Mouse (Mus musculus): ENCODE results near the gene Maml2. TPM values are rescaled to one million over a fixed set of nuclear protein-coding genes. Genes with fewer than 3 reads are reported as not detected.

Maml2 gene
- polyA plus RNA-seq, 1 experiment from 2014 or later = 6.2 TPM

DNA sequence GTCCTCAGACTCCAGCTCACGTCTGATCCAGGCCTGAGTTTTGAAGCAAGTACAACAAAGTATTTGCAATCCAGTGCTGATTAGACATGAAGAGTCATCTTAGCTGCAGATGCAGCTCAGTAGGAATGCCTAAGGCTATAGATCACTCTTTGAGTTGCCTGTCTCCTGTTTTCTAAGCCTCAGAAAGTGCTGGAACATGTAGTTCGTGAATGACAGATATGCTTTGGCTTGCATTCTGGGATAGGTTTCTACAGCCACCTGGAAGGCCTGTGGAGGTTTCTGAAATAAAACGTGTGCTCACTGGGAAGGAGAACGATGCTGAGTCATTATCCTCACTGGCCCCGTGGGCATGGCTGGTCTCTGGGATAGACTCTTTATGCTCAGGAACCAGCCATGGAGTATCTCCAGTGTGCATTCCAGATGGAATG lies 16.8 kb downstream of the Maml2 start:
- no peak overlapping the region for H3K4me2 ChIP-seq (replicated peaks)
- 73% methylated on average over 5 of the region's 5 CpGs for WGBS
- no peak overlapping the region for H3K9ac ChIP-seq
- H3K4me3 ChIP-seq (replicated peaks) = no peak overlapping the region
- H3K27me3 ChIP-seq (replicated peaks) = no peaks in the 10 kb centered on the region
- H3K4me1 ChIP-seq (replicated peaks) = no peaks in the 10 kb centered on the region
- no peaks in the 10 kb centered on the region for H3K36me3 ChIP-seq
- H3K27ac ChIP-seq = no peak overlapping the region
- no peak for ATAC-seq
- no peaks in the 10 kb centered on the region for H3K9me3 ChIP-seq

DNA sequence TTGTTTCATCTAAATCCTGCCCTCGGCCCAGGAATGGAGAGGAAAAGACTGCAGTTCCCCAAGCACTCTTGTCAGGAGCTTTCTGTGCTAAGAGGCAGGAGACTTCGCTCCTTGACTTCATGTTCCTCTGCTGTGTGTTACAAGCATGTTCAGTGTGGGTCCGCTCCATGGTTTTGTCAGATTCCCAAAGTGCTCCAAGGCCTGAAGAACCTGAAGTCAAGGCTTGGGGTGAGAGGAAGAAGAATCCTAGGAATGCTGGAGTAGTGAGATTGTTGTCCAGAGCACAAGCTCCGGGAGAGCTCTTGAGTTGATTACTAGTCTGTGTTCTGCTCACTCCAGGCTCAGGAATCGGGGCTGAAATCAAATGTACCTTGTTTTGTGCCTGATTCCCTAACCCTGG lies 17.6 kb downstream of the Maml2 start:
- no peaks in the 10 kb centered on the region for H3K9me3 ChIP-seq
- no peaks in the 10 kb centered on the region for H3K4me1 ChIP-seq (replicated peaks)
- H3K27ac ChIP-seq = no peak overlapping the region
- no peak overlapping the region for H3K4me3 ChIP-seq (replicated peaks)
- no peak overlapping the region for H3K9ac ChIP-seq
- WGBS = 63% methylated on average over 5 of the region's 5 CpGs
- H3K4me2 ChIP-seq (replicated peaks) = no peak overlapping the region
- no peaks in the 10 kb centered on the region for H3K27me3 ChIP-seq (replicated peaks)
- no peak for ATAC-seq
- no peaks in the 10 kb centered on the region for H3K36me3 ChIP-seq

DNA sequence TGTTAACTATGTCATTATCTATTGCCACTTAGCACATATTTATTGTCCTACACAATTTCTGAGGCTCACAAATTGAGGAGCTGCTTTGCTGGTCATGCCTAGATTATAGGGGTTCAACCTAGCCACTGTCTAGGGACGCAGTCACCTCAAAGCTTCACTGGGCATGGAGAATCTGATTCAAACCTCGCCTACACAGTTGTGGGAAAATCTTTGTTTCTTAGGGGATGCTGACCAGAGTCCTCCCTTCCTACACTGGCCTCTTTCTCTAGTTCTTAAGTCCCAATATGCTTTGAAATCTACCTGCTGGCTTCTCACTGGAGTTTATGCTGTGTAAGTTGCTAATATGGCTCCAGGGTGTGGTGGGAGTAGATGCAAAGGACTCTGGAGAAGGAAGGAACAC lies 21.8 kb downstream of the Maml2 start:
- Histone ChIP-seq H3K27me3 (replicated peaks) (no peaks in the 10 kb centered on the region), H3K27ac (no peak overlapping the region), H3K36me3 (no peaks in the 10 kb centered on the region), H3K9me3 (no peaks in the 10 kb centered on the region), H3K9ac (no peak overlapping the region), H3K4me1 (replicated peaks) (peaks cover 7% of the 10 kb centered on the region; the same call in 1 of the 2 replicates), H3K4me2 (replicated peaks) (no peak overlapping the region), H3K4me3 (replicated peaks) (no peak overlapping the region)
- no peak for ATAC-seq
- 96% methylated on average over 2 of the region's 2 CpGs for WGBS

DNA sequence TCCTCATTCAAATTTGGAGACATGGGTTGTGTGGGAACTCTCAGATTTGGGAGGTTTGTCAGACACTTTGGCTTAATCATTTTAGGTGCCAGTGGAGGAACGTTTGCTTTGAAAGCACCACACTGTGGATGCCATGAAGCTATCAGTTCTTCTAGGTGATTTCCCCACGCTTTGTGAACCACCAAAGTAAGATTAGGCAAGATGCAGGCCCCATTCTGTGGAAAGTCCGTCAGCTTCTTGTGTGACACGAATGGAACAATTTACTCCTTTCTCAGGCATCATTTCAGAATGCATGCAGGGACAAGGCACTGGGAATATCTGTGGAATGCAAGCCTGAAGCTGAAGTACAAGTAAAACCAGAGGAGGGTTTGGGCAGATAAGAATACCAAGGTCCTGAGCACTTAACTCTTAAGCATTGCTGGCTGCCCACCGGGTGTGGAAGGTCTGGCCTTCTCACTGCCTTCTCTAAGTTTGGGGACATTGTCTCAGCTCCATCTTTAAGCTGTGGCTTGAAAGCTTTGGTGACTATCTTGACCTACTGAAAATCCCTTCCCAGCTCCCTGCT lies 23.1 kb downstream of the Maml2 start:
- Histone ChIP-seq H3K36me3 (no peaks in the 10 kb centered on the region), H3K4me3 (replicated peaks) (no peak overlapping the region), H3K27me3 (replicated peaks) (no peaks in the 10 kb centered on the region), H3K27ac (no peak overlapping the region), H3K4me1 (replicated peaks) (peaks cover 7% of the 10 kb centered on the region; the same call in 1 of the 2 replicates), H3K9me3 (no peaks in the 10 kb centered on the region), H3K9ac (no peak overlapping the region), H3K4me2 (replicated peaks) (no peak overlapping the region)
- ATAC-seq = no peak
- 83% methylated on average over 5 of the region's 5 CpGs for WGBS

DNA sequence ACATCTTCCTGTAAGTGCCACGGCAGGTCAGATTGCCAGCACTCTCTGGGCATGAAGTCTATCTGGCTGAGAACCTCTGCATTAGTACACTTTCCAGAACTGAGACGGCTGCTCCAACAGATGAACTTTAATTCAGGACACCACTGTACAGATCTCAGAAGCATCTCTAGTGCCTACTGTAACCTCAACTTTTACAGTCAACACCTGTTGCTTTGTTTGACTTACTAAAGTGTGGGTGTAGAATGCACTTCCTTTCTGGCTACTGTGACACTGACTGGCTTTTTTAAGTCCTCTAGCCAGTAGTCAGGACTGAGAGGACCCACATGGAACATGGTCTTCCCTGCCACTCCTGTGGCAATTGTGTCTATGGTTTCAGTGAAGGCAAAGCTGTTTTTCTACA lies 25.3 kb downstream of the Maml2 start:
- Histone ChIP-seq H3K27me3 (replicated peaks) (no peaks in the 10 kb centered on the region), H3K36me3 (no peaks in the 10 kb centered on the region), H3K27ac (no peak overlapping the region), H3K4me1 (replicated peaks) (peaks cover 7% of the 10 kb centered on the region; the same call in 1 of the 2 replicates), H3K9me3 (no peaks in the 10 kb centered on the region), H3K4me3 (replicated peaks) (no peak overlapping the region), H3K9ac (no peak overlapping the region), H3K4me2 (replicated peaks) (no peak overlapping the region)
- ATAC-seq = no peak
- 54% methylated on average over 2 of the region's 2 CpGs for WGBS

DNA sequence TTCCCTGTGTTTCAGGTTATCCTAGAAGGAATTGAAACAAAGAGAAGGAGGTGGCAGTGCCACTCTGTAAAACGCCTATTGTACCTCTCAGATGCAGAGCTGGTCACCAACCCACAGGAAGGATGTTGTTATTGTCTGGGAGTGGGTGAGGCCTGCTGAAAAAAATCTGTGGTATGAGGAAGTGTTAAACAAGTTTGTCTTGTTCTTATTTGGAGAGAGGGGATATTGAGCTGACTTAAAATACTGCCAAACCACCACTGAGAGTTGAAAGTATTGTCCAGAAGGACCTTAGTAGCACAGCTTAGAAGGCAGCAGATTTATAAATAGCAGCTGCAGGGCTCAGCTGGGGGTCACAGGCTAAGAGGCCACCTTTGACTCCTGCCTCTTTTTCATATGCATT lies 25.9 kb downstream of the Maml2 start:
- peak; percentile 39 for ATAC-seq
- Histone ChIP-seq H3K4me2 (replicated peaks) (no peak overlapping the region), H3K27ac (0 out of 2 replicates have a peak overlapping the region, but pooled peaks have one; percentile 17), H3K36me3 (no peaks in the 10 kb centered on the region), H3K4me1 (replicated peaks) (peaks cover 7% of the 10 kb centered on the region; the same call in 1 of the 2 replicates), H3K27me3 (replicated peaks) (no peaks in the 10 kb centered on the region), H3K9ac (no peak overlapping the region), H3K4me3 (replicated peaks) (no peak overlapping the region), H3K9me3 (no peaks in the 10 kb centered on the region)
- WGBS = 19% methylated on average over 1 of the region's 1 CpGs

DNA sequence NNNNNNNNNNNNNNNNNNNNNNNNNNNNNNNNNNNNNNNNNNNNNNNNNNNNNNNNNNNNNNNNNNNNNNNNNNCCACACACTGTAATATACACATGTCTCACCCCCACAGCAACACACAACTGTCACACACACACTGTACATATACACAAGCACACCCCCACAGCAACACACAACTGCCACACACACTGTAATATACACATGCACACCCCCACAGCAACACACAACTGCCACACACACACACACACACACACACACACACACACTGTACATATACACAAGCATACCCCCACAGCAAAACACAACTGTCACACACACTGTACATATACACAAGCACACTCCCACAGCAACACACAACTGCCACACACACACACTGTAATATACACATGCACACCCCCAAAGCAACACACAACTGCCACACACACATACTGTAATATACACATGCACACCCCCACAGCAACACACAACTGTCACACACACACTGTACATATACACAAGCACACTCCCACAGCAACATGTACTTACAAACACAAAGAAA lies 116.5 kb downstream of the Maml2 start:
- Histone ChIP-seq H3K36me3 (no peaks in the 10 kb centered on the region), H3K27me3 (replicated peaks) (no peaks in the 10 kb centered on the region), H3K4me2 (replicated peaks) (no peak overlapping the region), H3K9me3 (no peaks in the 10 kb centered on the region), H3K9ac (no peak overlapping the region), H3K27ac (no peak overlapping the region), H3K4me3 (replicated peaks) (no peak overlapping the region), H3K4me1 (replicated peaks) (no peaks in the 10 kb centered on the region)
- no peak for ATAC-seq

DNA sequence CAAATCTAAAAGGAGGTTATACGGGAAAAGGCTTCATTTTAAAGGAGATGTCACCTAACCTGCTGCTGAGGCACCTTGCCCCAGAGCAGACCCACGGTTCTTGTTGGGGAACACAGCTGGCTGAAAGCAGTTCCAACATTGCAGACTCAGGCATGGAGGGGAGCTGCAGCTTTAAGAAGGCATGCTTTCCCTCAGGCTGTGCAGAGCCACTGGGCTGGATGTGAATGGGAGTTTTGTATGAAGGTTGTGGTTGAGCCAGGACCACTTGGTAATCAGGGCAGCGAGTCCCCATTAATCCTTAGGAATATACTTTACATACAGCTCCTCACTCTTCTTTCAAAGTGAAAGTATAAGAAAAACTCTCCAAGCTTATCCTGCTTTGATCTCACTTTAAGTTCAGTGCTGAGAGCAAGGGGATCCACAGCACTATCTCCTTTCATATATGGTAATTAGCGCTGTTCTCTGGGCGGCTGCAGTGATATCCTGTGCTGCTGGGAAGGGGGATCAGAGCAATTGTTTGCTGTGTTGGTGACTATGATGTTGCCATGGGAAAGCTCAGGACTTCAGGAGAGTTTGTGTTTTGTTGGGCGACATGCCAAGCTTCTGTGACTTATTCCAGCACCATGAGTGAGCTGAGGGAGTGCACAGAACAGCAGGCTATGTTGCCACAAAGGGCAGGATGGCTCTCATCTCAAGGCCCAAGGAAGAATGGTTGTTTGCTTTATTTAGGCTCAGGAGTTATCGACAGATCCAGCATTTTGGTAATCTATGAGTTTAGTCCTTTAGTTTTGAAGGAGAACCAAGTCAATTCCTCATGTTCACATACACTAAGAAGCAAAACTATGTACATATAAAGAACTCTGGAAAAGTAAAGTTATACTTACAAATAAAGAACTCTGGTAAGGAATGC lies 127.5 kb downstream of the Maml2 start:
- 28% methylated on average over 7 of the region's 7 CpGs for WGBS
- Histone ChIP-seq H3K9ac (no peak overlapping the region), H3K4me2 (replicated peaks) (peak overlapping the region; percentile 25), H3K4me3 (replicated peaks) (no peak overlapping the region), H3K9me3 (no peaks in the 10 kb centered on the region), H3K27ac (0 out of 2 replicates have a peak overlapping the region, but pooled peaks have one; percentile 9), H3K36me3 (no peaks in the 10 kb centered on the region), H3K27me3 (replicated peaks) (no peaks in the 10 kb centered on the region), H3K4me1 (replicated peaks) (0 out of 2 replicates have a peak, but pooled peaks cover 3% of the 10 kb centered on the region)
- peak; percentile 84 for ATAC-seq

DNA sequence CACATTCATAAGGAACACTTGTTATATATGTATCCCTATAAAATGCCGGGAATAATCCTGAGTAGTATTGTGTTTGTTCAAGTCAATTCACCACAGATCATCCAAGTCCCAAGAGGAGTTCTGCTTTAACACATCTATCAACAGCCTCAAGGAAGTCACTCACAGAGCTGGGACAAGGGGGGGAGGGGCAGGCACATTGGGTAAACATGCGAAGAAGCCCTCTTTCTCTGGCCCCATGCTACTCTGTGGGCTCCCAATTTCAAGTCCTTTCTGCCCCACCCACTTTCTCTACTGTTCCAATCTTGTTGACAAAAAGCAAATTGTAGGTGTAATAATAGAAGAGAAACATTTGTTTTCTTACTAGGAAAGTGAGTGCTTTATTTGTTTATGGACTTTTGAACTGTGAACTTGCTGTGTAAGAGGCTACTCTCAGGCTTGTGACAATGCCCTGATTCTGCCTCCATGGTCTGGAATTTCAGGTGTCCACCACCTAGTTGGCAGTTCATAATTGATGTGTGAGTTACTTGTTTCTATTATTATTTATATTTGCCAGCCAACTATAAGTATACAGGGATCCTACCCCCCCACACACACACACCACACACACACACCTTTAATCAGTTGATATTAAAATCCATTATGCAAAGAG lies 131.8 kb downstream of the Maml2 start:
- WGBS = 51% methylated on average over 2 of the region's 2 CpGs
- H3K9ac ChIP-seq = no peak overlapping the region
- H3K9me3 ChIP-seq = no peaks in the 10 kb centered on the region
- ATAC-seq = no peak
- no peak overlapping the region for H3K4me2 ChIP-seq (replicated peaks)
- H3K36me3 ChIP-seq = no peaks in the 10 kb centered on the region
- no peaks in the 10 kb centered on the region for H3K27me3 ChIP-seq (replicated peaks)
- no peak overlapping the region for H3K4me3 ChIP-seq (replicated peaks)
- H3K4me1 ChIP-seq (replicated peaks) = 0 out of 2 replicates have a peak, but pooled peaks cover 3% of the 10 kb centered on the region
- no peak overlapping the region for H3K27ac ChIP-seq

DNA sequence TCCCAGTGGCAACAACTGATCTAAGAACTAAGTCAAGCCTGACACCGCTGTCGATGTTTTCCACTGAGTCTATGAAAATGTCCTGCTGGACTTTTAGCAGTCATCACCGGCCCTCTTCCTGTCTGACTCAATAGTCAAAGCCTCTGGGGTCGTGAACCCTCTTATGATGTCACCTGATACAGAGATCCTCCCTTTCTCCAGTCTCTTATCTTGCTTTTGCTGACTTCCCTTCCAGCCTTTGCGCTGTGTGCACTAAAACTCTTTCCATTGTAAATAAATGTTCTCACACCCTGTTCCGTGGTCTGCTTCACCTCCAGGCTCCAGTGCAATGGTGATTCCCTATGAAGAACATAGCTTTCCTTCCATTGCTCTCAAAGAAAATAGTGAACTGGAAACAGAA lies 132.5 kb downstream of the Maml2 start:
- Histone ChIP-seq H3K4me3 (replicated peaks) (no peak overlapping the region), H3K27ac (no peak overlapping the region), H3K9me3 (no peaks in the 10 kb centered on the region), H3K27me3 (replicated peaks) (no peaks in the 10 kb centered on the region), H3K9ac (no peak overlapping the region), H3K4me2 (replicated peaks) (no peak overlapping the region), H3K4me1 (replicated peaks) (no peaks in the 10 kb centered on the region), H3K36me3 (no peaks in the 10 kb centered on the region)
- ATAC-seq = peak; percentile 71; the same call in 1 of the 2 replicates
- WGBS = 52% methylated on average over 6 of the region's 6 CpGs

DNA sequence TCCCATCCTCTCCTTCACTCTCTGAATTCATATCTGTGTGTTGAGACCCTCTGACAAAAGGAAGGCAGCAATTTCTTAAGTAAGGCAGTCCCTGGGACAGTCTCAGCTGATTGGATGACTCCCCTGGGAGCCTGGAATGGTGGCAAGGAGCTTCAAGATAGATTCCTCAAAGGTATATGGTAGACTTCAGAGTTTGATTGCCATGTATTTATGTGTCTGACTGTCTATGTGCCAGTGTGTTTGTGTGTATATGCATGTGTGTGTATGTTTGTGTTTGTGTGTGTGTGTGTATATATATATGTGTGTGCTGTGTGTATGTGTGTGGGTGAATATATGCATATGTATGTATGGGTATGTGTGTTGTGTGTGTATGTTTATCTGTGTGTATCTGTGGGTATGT lies 133.0 kb downstream of the Maml2 start:
- no peaks in the 10 kb centered on the region for H3K36me3 ChIP-seq
- H3K4me2 ChIP-seq (replicated peaks) = no peak overlapping the region
- no peak overlapping the region for H3K27ac ChIP-seq
- no peaks in the 10 kb centered on the region for H3K9me3 ChIP-seq
- 0 out of 2 replicates have a peak, but pooled peaks have one; percentile 23 for ATAC-seq
- H3K4me3 ChIP-seq (replicated peaks) = no peak overlapping the region
- H3K4me1 ChIP-seq (replicated peaks) = no peaks in the 10 kb centered on the region
- H3K9ac ChIP-seq = no peak overlapping the region
- H3K27me3 ChIP-seq (replicated peaks) = no peaks in the 10 kb centered on the region

DNA sequence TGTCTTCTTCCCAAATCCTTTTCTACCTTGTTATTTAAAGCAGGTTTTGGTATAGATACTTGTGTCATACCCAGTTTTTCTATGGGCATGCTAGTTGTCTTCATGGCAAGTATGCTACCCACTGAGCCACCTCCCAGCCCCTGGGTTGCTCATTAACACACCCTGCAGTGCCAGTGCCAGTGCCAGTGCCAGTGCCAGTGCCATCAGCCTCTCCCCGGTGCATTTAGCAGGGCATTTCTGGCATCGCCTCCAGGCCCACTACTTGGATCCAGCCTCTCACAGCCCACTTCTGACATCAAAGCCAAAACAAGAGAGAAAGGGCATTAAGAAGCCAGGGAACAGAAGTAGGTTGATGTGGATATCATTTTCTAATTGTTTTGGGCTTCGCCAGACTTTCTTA lies 133.9 kb downstream of the Maml2 start:
- Histone ChIP-seq H3K27me3 (replicated peaks) (no peaks in the 10 kb centered on the region), H3K9me3 (no peaks in the 10 kb centered on the region), H3K9ac (no peak overlapping the region), H3K4me3 (replicated peaks) (no peak overlapping the region), H3K4me1 (replicated peaks) (no peaks in the 10 kb centered on the region), H3K36me3 (no peaks in the 10 kb centered on the region), H3K27ac (no peak overlapping the region), H3K4me2 (replicated peaks) (no peak overlapping the region)
- no peak for ATAC-seq
- WGBS = 86% methylated on average over 3 of the region's 3 CpGs

Data from intestine, embryonic 15.5 days (tissue).